Mouse (Mus musculus) c-Kit-negative CD71-positive TER-119-positive erythroid progenitor cells, embryonic 14.5 days (primary cell): ENCODE results near the gene Zcchc7.

Experiments
- DNase-seq: peaks from one replicate; pipeline ENCODE4 v3.0.0-alpha.2; 2013; ENCODE audit warnings: low read depth, low spot score

Zcchc7 gene

DNA sequence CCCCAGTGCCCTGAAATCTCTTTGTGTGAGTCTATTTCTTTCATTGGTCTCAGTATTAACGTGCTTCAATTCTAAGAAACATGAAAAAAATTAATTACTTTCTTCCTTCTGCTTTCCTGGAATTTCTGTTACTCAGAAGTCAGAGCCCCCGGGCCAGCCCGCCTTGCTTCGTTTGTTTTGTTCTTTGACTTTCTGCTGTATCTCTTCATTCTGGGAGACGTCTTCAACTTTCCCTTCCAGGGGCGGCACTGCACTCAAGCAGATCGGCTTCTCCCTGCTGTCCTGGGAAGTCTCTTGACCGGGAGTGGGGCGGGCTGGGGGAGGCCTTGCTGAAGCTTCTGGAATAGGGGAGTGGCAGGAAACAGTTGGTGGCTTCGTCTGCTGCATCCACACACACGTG is 207.5 kb downstream of the Zcchc7 start:
- DNase-seq: no peak

GRCm38 (mm10) chr4:44965175-44965574 is 209.5 kb downstream of the Zcchc7 start:
- no peak for DNase-seq

GRCm38 (mm10) chr4:44965736-44966135 is 210.1 kb downstream of the Zcchc7 start:
- DNase-seq: no peak

DNA sequence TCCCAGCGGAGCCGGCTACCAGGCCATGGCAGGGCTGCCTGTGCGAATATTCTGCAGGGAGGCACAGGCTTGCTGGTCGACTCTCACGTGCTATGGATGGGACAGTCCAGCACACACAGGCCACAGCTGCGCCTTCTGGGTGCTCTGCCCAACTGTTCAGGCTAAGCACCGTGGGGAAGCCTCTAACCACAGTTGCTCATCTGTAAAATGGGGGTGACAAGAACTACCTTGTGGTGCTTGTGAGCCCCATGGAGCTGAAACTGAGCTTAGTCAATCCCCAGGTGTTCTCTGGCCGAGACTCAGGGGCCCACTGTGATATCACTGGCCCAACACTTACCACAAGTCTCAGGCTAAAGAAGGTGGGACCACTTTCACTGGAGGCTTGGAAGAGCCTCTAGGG is 211.7 kb downstream of the Zcchc7 start:
- no peak for DNase-seq

DNA sequence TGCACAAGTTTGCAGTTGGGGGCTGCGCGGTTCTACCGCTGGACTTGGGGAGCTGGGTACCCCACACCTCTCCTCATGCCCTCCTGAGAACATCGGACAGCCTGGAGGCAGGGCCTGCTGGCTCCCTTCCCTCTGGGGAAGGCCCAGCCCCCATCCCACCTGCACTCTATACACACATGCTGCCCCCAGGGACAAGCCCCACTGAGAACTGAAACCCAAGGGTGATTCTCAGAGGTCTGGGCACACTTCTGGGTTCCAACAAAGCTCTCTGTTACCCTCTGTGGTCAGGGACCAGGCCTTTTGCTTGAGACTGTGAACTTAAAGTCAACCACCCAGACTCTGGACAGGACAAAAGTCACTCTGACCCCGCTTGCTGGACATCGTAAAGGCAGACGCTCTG is 214.4 kb downstream of the Zcchc7 start:
- DNase-seq: no peak

GRCm38 (mm10) chr4:44970612-44971110 is 215.0 kb downstream of the Zcchc7 start:
- DNase-seq: peak; percentile 51

DNA sequence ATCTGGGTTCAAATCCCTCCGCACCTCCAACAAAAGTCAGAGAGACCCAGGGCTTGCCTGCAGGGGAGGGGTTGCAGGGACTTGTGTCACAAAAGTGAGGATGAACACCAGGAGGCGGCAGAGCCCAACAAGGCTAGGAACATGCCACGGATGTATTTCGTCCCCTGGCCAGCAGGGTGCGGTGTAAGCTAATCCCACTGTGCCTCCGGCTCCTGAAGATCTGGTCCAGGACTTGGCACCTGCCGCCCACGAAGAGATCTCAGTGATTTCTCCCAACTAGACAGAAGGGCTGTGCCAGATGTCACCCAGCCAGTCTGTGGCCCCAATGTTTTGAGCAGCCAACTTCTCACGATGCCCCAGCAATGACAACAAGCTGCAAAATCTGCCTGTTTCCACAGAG is 217.8 kb downstream of the Zcchc7 start:
- DNase-seq: peak; percentile 63

DNA sequence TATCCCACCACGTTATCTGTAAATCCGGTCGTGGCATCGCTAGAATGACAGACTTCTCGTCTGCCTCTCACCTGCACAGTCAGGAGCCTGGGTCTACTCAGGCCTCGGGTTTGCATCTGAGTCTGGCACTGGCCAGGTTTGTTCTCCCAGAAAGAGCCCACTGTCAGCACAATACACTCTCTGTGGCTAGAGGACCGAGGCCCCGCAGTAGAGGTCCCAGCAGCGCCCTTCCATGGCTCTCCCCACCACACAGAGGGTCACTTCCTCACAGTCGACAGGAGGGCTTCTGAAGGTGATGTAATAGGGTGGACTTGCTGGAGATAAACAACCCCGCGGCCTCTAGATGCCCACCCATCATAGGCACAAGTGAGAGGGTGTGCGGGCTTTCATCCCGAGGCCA is 218.2 kb downstream of the Zcchc7 start:
- DNase-seq: no peak

- no peak for DNase-seq
Observed at GRCm38 (mm10) chr4:44974331-44974730, 218.7 kb downstream of the Zcchc7 start.

GRCm38 (mm10) chr4:44976026-44976615 is 220.4 kb downstream of the Zcchc7 start:
- no peak for DNase-seq

GRCm38 (mm10) chr4:44976921-44977710 is 221.4 kb downstream of the Zcchc7 start:
- DNase-seq: no peak

DNA sequence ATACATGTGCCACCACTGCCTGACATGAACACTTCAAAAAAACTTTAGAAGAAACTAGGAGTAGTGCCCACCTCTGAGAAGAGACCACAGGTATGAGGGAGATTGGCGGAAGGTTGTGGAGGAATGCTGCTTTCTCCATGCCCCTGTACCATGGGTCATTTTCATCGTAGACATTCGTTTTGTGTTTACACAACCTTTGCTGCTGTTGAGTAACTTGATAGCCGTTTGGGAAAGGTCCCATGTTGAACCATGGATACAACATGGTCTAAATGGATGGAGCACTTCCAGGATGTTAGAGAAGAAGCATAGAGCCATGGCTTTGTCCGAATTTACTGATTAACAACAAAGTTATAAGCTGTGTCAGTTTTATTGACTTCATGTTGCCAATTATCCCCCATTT is 222.5 kb downstream of the Zcchc7 start:
- no peak for DNase-seq

DNA sequence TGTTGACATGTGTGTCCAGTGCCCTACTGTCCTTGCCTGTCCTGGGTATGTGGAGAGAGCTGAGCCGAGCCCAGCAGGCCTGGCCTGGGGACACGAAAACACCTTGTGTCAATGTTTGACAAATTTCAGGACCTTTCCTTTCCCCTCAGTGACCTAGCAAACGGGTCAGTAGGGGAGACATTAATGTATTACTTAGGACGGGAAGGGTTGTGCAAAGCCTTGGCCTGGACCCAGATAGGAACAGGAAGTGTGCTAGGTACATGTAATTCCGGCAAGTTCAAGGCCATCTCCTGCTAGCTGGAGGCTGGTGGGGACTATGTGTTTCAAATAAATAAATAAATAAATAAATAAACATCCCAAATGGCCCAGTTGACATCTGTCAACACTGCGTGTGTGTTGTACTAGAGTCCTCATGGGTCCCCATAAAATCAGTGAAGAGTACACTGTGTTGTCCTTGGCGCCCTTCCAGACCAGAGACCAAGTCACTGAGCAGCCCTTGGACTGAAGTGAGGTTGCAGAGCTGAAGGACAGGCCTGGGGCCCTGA is 224.2 kb downstream of the Zcchc7 start:
- DNase-seq: no peak

DNA sequence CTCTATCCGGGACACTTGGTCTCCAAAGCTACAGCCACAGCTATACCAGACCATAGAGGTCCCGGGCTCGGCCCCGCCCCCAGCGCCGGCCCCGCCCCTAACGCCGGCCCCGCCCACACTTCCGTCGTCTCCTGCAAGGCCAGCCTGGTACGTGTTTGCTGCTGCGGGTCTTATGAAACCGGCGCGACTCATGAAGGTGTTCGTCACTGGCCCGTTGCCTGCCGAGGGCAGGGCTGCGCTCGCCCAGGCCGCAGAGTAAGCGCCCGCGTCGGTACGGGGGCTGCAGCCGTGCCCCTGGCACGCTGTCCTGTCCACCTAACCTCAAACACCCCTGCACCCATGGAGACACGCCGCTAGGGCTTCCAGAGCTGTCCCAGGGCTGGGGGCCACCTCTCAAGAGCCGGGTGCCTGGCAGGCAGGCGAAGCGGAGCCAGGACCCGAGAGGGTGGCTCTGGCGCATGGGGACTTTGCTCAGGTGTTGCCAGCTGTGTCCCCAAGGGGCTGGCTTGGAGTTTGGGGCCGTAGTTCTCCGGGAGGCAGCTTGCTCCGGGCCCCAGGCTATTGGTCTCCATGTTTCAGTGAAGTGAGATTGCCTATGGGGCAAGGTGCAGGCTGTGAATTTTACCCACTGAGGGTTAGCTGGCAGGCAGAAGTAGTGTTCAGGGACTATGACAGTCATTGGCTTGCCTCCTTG is 225.8 kb downstream of the Zcchc7 start, which contains the start of gene Grhpr:
Gene Grhpr (plus strand): TSS at position 116 of the 694 bp plus-strand sequence.
- peak; percentile 72 for DNase-seq
